Mouse (Mus musculus) kidney, adult 11 months (tissue): ENCODE measurements at regions not wholly inside any gene's neighbourhood (a gene's known extent, or its start where the extent isn't known, plus 50 kb on each side); places are given as distances from the start of the nearest gene placed in this dataset.

Source experiments
- DNase-seq: peaks from one replicate; pipeline ENCODE4 v3.0.0; 2022

GRCm38 (mm10) chr2:9595236-9595850, 285.7 kb upstream of the 4930412O13Rik start:
- DNase-seq = no peak

GRCm38 (mm10) chr2:9596135-9596534, 284.9 kb upstream of the 4930412O13Rik start:
- no peak for DNase-seq

- DNase-seq = no peak
Observed at GRCm38 (mm10) chr2:9604984-9605383, 276.1 kb upstream of the 4930412O13Rik start.

GRCm38 (mm10) chr2:9607547-9607946, 273.5 kb upstream of the 4930412O13Rik start:
- no peak for DNase-seq

- no peak for DNase-seq
Observed at GRCm38 (mm10) chr2:9614415-9614814, 266.6 kb upstream of the 4930412O13Rik start.

GRCm38 (mm10) chr2:9616292-9616691, 264.8 kb upstream of the 4930412O13Rik start:
- DNase-seq = no peak

- peak; percentile 46 for DNase-seq
Observed at GRCm38 (mm10) chr2:9620303-9621244, 260.5 kb upstream of the 4930412O13Rik start.

- no peak for DNase-seq
Observed at GRCm38 (mm10) chr2:9623702-9624101, 257.4 kb upstream of the 4930412O13Rik start.

- no peak for DNase-seq
Observed at GRCm38 (mm10) chr2:9628026-9628425, 253.0 kb upstream of the 4930412O13Rik start.

GRCm38 (mm10) chr2:9632719-9633446, 248.2 kb upstream of the 4930412O13Rik start:
- no peak for DNase-seq

GRCm38 (mm10) chr2:9639262-9639661, 241.8 kb upstream of the 4930412O13Rik start:
- no peak for DNase-seq

- no peak for DNase-seq
Observed at GRCm38 (mm10) chr2:9641629-9642028, 239.4 kb upstream of the 4930412O13Rik start.

- no peak for DNase-seq
Observed at GRCm38 (mm10) chr2:9642411-9642810, 238.6 kb upstream of the 4930412O13Rik start.

- no peak for DNase-seq
Observed at GRCm38 (mm10) chr2:9646466-9646865, 234.6 kb upstream of the 4930412O13Rik start.

- DNase-seq = no peak
Observed at GRCm38 (mm10) chr2:9646963-9647362, 234.1 kb upstream of the 4930412O13Rik start.

GRCm38 (mm10) chr2:9650082-9650481, 231.0 kb upstream of the 4930412O13Rik start:
- no peak for DNase-seq

GRCm38 (mm10) chr2:9658880-9659279, 222.2 kb upstream of the 4930412O13Rik start:
- no peak for DNase-seq

- no peak for DNase-seq
Observed at GRCm38 (mm10) chr2:9669621-9670020, 211.4 kb upstream of the 4930412O13Rik start.

- DNase-seq = no peak
Observed at GRCm38 (mm10) chr2:9681691-9682152, 199.3 kb upstream of the 4930412O13Rik start.

- no peak for DNase-seq
Observed at GRCm38 (mm10) chr2:9683673-9684210, 197.3 kb upstream of the 4930412O13Rik start.

- no peak for DNase-seq
Observed at GRCm38 (mm10) chr2:9688176-9688575, 192.9 kb upstream of the 4930412O13Rik start.

- no peak for DNase-seq
Observed at GRCm38 (mm10) chr2:9689518-9689917, 191.5 kb upstream of the 4930412O13Rik start.

- no peak for DNase-seq
Observed at GRCm38 (mm10) chr2:9691506-9691905, 189.5 kb upstream of the 4930412O13Rik start.
